Mouse (Mus musculus): Measurements from ENCODE around the gene Gucy1b1. TPM values are rescaled to one million over a fixed set of nuclear protein-coding genes. Genes with fewer than 3 reads are reported as not detected.

Gucy1b1 gene
- total RNA-seq, 2 experiments from 2014 or later, result 165 to 169 TPM

DNA sequence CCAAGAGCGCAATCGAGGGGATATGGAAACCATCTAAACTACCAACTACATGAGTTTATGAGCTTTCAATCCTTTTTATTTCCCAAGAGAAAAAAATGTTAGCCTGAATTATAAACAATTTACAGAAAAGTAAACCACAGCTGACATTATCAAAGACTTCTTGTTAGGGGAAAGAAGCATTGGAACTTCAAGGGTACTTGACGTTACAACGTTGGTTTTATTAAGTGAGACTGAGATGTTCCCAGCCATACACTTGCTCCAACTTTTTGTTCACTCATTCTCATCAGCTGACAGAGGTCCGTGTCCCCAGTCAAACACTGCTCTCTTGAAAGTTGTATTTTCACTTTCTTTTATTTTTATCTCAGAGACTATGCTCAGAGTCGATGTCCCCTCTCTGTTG lies 30.8 kb downstream of the Gucy1b1 start:
- DNase-seq (ENCODE audit: low spot score in 2 of 2), result no peak
- intact Hi-C loops (cut with DNase I), result no loop called here

DNA sequence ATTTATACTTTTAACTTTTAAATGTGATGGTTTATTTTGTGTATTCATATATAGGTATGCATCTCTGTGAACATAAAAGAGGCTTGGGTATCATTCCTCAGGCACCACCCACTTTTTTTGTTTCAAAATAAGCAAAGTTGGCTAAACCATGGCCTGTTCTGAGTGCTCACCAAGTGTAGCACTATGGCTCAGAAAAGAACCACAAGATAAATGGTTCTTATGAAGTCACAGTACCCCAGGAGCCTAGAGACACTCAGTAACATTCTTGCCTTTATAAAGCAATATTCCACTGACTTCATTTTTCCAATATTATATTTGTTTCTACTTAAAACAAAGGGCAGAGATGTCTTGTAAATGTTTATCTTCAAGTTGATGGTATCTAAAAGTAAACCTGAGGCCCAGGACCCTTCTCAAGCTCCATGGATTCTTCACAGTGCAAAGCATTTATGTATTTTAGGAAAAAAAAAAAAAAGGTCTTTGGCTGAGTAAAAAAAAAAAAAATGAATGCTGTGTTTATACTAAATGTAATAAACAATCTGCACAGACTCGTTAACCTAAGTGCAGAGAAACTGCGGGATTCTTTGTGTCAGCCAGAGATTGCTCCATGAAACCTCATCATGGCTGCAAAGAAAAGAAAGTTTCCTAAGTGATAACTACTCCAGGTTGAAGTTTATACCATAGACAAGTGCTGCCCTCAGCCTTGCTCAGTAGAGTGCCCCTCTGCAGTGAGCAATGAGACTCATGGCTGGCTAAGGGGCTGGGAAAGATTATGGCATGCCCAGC lies 38.0 kb downstream of the Gucy1b1 start:
- DNase-seq (ENCODE audit: low spot score in 2 of 2), result no peak
- intact Hi-C loops (cut with DNase I), result loop anchor here (10.0 kb wide), 1 partner anchor 1018 kb away; the partner anchor contains the start of gene Plrg1

- intact Hi-C loops (cut with DNase I), result loop anchor here (10.0 kb wide), 1 partner anchor 1025 kb away; the partner anchor contains the start of gene Plrg1
- DNase-seq (ENCODE audit: low spot score in 2 of 2), result no peak
Measured at GRCm38 (mm10) chr3:82030008-82030748, 44.3 kb downstream of the Gucy1b1 start.

DNA sequence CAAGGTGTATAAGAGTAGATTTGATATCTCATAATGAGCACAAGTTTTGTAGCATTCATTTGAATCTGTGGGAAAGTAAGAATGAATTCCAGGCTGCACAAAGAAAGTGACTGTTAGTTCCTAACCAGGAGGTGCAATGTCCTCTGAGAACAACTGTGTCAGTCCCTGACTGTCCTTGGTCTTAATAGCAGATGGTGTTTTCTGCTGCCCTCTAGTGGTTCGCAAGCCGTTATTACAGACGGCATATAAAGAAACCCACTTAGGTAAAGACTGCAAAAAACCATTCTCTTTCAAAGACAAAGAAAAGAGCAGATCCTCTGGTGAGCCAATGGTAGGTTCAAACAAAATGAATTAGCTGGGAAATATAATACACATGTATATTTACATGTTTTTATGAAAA lies 45.3 kb downstream of the Gucy1b1 start:
- intact Hi-C loops (cut with DNase I), result loop anchor here (5.0 kb wide), 2 partner anchors 37 to 97 kb away; partner anchors contain the start of gene Ctso
- DNase-seq (ENCODE audit: low spot score in 2 of 2), result no peak

- DNase-seq (ENCODE audit: low spot score in 2 of 2), result no peak
- intact Hi-C loops (cut with DNase I), result loop anchor here (5.0 kb wide), 2 partner anchors 35 to 95 kb away; partner anchors contain the start of gene Ctso
Measured at GRCm38 (mm10) chr3:82027286-82027685, 47.2 kb downstream of the Gucy1b1 start.

GRCm38 (mm10) chr3:82023065-82023464 lies 51.4 kb downstream of the Gucy1b1 start:
- intact Hi-C loops (cut with DNase I), result no loop called here
- DNase-seq (ENCODE audit: low spot score in 2 of 2), result no peak

- intact Hi-C loops (cut with DNase I), result no loop called here
Measured at GRCm38 (mm10) chr3:82022421-82022920, 52.0 kb downstream of the Gucy1b1 start.

DNA sequence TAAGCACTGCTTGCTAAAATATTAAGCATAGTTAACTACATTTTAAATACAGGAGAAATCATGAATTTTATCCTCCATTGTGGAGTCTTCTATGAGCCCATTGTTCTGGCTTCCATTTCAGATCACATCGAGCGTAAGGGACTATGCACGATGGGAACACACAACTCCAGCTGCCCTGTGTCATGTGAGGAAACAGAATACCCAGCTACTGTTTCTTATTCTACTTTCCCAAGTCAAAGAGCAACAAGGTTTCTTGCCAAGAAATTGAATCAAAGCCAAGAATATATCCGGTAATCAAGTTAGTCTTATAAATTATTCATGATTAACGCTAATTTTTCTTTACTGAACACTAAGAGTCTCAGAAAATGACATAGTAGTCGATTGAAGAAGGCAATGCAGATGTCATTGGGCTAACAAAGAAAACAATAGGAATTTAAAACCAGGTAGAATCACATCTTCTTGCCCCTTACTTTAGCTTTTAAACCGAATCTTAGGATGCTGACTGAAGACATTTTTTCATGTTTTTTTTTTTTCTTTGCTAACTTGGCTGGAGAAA lies 60.3 kb downstream of the Gucy1b1 start:
- intact Hi-C loops (cut with DNase I), result no loop called here
- no peak for DNase-seq (ENCODE audit: low spot score in 2 of 2)

More at GRCm38 (mm10) chr3:82022421-82022920, 52.0 kb downstream of the Gucy1b1 start:
- DNase-seq (ENCODE audit: low spot score in 2 of 2), result no peak

DNA sequence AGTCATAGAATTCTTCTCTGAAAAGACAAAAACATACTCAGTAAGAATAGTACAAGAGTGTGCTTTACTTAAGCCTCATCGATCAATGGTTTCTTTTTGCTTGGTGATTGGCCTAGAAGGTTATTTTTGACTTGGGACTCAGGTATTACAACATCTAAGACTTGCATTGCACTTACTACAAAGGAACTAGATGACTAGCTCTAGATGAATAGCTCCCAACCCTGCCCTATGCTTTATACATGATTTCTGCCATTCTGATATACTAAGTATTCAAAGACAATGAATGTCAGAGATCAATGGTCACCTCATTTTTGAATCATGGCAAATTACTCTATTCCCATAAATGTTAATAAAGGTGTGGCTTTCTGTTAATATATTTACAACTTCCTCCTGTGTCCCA lies 67.5 kb downstream of the Gucy1b1 start:
- intact Hi-C loops (cut with DNase I), result no loop called here
- no peak for DNase-seq (ENCODE audit: low spot score in 2 of 2)

DNA sequence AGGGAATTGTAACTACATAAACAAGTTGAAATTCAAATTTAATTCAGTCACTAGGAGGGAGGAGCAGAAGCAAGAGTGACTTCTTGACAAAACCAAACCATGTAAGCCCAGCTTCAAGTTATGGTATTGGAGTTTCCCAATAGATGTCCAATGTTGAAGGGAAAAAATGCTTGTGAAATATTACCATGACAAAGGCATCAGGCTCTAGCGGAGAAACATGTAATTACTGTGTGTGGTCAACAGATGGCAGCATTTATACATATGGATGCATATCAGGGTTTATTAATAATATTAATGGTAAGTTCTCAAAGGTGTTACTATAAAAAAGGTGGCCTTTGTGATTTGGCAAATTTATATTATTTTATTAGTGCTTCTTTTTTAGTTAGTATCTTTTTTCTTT lies 78.5 kb downstream of the Gucy1b1 start:
- intact Hi-C loops (cut with DNase I), result no loop called here
- DNase-seq (ENCODE audit: low spot score in 2 of 2), result no peak

GRCm38 (mm10) chr3:81995371-81995770 lies 79.1 kb downstream of the Gucy1b1 start:
- intact Hi-C loops (cut with DNase I), result no loop called here
- no peak for DNase-seq (ENCODE audit: low spot score in 2 of 2)

- intact Hi-C loops (cut with DNase I), result loop anchor here (5.0 kb wide), 1 partner anchor 37 kb away; no protein-coding TSS in a partner anchor
- no peak for DNase-seq (ENCODE audit: low spot score in 2 of 2)
Measured at GRCm38 (mm10) chr3:81990531-81990930, 84.0 kb downstream of the Gucy1b1 start.

- DNase-seq (ENCODE audit: low spot score in 2 of 2), result no peak
- intact Hi-C loops (cut with DNase I), result loop anchor here (5.0 kb wide), 1 partner anchor 38 kb away; no protein-coding TSS in a partner anchor
Measured at GRCm38 (mm10) chr3:81989692-81990141, 84.8 kb downstream of the Gucy1b1 start.

DNA sequence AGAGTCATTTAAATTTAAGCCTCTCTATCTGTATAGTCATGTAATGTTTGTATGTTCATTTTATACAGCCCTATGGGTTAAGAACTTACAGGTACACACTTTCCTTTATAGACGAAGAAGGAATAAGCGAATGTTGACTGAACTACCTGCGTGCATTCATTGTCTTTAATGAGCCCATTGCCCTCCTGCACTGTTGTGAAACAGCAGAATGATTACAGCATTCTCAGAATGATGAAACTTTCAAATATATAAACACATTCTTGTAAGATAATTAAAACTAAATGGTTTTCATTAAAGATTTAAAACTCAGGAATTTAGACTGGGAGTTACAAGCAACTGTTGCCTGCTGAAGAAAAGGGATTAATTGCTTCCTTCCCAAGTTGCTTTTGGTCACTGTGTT lies 86.9 kb downstream of the Gucy1b1 start:
- intact Hi-C loops (cut with DNase I), result no loop called here
- DNase-seq (ENCODE audit: low spot score in 2 of 2), result no peak

GRCm38 (mm10) chr3:81986103-81986502 lies 88.4 kb downstream of the Gucy1b1 start:
- intact Hi-C loops (cut with DNase I), result no loop called here
- DNase-seq (ENCODE audit: low spot score in 2 of 2), result no peak

- no peak for DNase-seq (ENCODE audit: low spot score in 2 of 2)
- intact Hi-C loops (cut with DNase I), result no loop called here
Measured at GRCm38 (mm10) chr3:81985100-81985499, 89.4 kb downstream of the Gucy1b1 start.

DNA sequence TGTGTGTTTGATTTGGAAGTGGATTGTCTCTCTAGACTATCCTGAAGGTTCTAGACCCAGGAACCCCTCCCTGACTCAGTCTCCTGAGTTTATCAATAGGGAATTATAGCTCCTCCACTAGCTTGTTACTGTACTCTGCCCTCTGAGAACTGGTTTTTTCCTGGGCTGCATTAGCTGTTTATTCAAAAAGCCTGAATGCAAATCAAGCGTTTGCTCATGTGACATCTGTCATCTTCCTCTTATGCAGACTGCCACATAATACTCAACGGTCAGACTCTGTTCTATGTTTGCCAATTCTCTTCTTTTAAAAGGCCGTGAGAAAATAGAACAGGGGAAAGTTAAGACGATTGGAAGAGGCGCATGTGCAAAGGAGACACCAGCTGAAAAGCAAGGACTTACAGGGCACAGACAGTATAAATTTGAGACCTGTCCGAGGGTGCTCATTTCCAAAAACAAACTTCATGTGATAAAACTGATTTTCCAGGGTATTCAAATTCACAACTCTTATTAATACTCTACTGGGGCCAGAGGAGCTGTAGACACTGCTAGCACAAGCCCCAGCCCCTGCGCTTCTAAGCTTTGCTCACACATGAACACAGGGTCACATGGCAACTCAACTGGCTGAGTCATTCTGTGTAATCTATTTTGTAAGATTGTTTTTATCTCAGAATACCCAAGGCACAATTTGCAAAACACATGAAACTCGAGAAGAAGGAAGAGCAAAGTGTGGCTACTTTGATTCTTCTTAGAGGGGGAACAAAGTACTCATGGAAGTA lies 91.2 kb downstream of the Gucy1b1 start:
- intact Hi-C loops (cut with DNase I), result no loop called here
- no peak for DNase-seq (ENCODE audit: low spot score in 2 of 2)
